Mouse (Mus musculus): ENCODE results near the gene Myh14.
"Not testable (repeated sequence)": the region's sequence is repeated elsewhere in the genome, so short reads cannot be mapped to it uniquely, and the experiment has no call there.

Gene Myh14

GRCm38 (mm10) chr7:44670803-44671202 lies at the start of gene Myh14:
Gene Myh14 (minus strand): TSS chr7:44670843.
- DNase-seq (ENCODE audit: low spot score), result no peak

DNA sequence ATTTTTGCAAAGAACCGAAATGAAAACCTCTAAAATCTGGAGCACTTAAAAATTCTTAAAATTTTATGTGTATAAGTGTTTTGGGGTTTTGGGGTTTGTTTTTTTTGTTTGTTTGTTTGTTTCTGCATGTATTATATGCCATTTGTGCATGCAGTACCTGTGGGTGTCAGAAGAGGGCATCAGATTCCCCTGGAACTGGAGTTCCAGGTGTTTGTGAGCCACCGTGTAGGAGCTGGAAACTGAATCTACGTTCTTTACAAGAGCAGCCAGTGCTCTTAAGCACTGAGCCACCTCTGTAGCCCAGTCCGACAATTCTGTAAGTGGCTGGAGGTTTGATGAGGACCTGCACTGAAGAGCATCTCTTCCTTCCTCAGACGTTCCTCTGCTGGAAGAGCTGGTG lies 39.2 kb upstream of the Myh14 start:
- DNase-seq (ENCODE audit: low spot score), result no peak

DNA sequence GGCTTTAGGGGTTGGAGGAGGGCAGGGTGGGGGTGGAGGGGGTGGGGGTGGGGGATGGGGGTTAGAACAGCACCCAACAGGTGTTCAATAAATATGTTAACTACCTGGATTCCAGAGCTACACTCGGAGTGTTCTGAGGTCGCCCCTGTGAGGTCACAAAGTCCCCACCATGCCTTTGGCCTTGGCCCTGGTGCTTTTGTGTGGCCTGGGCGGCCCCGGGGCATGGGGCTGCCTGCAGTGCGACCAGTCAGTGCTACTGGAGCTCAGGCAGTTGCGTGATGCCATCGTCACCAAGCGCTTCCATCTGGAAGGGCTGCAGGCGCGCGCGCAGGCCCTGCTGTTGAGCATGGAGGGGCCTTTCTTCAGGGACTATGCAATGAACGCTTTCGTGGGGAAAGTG lies 37.9 kb upstream of the Myh14 start, which contains the start of gene Izumo2:
Izumo2 (plus strand) TSS at position 169 of the 400 bp plus-strand sequence.
- DNase-seq (ENCODE audit: low spot score), result no peak

DNA sequence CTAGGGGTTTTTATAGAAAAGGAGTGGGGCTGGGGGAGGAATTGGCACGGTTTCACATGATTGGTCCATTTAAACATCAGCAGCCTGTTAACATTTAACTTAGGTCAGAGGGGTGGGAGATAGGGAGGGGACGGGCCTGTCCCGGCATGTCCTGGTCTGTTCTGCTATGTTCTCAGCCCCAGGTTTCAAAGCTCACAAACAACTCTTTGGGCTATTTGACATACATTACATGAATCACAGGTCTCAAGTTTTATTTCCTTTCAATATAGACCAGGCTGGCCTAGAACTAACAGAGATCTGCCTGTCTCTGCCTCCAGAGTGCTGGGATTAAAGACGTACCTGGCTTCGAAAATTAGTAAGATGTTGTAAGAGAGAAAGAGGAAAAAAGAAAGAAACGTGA lies 37.5 kb upstream of the Myh14 start:
- DNase-seq (ENCODE audit: low spot score), result not testable (repeated sequence)

DNA sequence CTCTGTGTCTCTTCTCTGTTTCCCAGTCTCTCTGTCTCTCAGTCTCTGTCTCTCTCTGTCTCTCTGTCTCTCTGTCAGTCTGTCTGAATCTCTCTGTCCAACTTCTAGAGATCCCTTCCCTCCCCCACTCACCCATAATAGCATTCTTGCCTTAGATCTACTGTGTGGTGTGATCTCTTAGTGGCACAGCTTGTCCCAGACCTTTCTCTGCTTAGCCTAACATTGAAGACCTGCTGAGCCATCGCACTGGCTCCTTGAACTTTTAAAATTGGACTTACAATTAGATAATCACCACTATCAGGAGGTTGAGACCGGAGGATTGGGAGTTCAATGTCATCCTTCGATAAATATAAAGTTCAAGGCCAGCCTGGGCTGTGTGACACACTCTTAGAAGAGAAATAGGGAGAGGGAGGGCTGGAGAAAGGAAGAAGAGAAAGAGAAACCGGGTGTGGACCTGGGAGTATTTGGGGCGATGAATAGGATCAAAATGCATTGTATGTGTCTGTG lies 36.6 kb upstream of the Myh14 start:
- no peak for DNase-seq (ENCODE audit: low spot score)

DNA sequence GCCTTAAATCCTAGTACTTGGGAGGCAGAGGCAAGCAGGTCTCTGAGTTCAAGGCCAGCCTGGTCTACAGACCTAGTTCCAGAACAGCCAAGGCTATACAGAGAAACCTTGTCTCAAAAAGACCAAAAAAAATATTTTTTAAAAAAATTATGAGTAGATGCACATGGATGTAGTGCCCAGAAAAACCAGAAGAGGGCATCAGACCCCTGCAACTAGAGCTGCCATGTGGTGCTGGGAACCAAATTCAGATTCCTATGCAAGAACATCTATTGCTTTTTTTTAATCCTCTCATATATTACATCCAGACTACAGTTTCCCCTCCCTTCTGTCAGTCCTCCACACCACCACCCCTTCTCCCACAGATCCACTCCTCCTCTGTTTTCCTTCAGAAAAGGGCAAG lies 35.7 kb upstream of the Myh14 start:
- DNase-seq (ENCODE audit: low spot score), result no peak

GRCm38 (mm10) chr7:44705086-44705485 lies 34.4 kb upstream of the Myh14 start:
- no peak for DNase-seq (ENCODE audit: low spot score)

- DNase-seq (ENCODE audit: low spot score), result no peak
These were observed 33.7 kb upstream of the Myh14 start for GRCm38 (mm10) chr7:44704363-44704762.

GRCm38 (mm10) chr7:44702985-44703384 lies 32.3 kb upstream of the Myh14 start:
- no peak for DNase-seq (ENCODE audit: low spot score)

- DNase-seq (ENCODE audit: low spot score), result peak; percentile 39
These were observed 31.3 kb upstream of the Myh14 start for GRCm38 (mm10) chr7:44701921-44702320.

DNA sequence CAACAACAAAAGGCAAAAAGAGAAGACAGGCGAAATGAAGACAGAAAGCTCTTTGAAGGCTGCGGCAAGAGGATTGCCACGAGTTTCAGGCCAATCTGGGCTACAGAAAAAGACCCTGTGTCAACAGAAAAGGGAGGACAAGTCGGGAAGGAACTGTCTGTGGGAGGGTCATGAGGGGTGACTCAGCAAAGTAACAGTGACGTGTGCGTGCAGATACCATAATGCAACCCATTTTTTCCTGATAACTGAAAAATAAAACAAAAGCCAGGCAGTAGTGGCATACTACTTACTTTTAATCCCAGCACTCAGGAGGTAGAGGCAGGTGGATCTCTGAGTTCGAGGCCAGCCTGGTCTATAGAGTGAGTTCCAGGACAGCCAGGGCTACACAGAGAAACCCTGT lies 27.3 kb upstream of the Myh14 start:
- no peak for DNase-seq (ENCODE audit: low spot score)

GRCm38 (mm10) chr7:44697191-44697710 lies 26.6 kb upstream of the Myh14 start:
- peak; percentile 46 for DNase-seq (ENCODE audit: low spot score)

DNA sequence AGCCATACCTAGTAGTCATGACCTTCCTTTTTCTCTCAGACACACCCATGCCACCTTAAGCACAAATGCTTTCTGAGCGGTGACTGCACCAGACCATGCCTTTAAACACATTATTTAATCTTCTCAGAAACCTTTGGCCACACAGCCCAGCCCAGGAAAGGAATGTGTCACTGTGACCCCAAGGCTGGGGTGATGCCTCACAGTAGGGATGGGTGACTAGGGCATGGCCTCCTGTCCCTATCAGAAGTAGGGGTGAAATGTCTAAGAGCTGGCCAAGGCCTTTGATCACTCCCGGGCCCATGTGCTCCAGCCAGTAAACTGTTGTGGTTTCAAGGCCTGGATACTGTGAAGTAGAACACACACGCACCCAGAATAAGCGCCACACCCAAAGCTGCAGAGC lies 24.6 kb upstream of the Myh14 start:
- DNase-seq (ENCODE audit: low spot score), result no peak

DNA sequence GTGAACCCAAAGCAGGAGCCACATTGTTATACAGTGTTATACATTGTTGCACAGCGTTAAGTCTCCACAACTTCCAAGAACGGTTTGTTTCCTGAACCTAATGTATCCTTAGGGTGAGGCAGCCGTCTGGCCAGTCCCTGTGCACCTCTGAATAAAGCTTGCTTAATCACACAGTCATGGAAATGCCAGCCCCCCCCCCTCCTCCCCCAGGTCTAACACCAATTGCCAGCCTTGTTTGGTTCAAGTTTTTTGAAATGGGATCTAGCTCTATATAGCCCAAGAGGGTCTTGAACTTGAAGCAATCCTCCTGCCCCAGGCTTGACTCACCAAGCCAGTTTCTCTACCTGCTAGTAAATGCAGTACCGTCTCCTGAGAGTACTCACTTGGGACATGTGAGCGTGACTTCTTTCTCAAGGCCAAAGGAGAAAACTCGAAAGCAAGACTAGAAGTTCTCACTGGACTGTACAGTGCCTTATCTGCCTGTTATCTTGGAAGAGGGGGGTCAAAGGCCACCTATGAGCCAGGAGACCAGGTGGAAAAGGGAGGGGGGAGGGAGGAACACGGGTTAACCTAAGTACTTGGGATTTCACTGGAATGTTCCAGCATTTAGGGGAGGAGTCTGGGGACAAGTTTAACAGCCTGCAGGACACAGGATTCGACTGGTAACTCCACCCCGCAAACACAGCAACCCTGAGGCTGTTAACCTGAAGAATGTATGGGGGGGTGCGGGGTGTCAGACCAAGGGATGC lies 23.0 kb upstream of the Myh14 start:
- DNase-seq (ENCODE audit: low spot score), result no peak

DNA sequence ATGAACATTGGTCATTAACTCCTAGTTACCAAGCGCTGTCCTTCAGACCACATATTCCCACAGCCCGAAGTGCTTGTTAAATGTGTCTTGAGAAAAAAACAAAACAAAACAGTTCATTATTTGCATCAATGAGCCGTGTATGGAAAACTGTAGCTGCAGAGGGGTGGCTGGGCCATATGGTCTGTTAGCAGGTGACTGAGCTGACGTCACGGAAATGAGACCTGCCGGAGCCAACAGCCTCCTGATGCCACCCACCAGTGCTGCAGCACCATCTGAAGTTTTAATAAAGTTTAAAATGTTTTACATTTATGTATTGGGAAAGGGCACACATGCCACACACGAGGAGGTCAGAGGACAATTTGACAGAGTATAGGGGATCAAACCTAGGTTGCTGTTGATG lies 18.7 kb upstream of the Myh14 start:
- DNase-seq (ENCODE audit: low spot score), result no peak

- DNase-seq (ENCODE audit: low spot score), result no peak
These were observed 18.2 kb upstream of the Myh14 start for GRCm38 (mm10) chr7:44688890-44689289.

GRCm38 (mm10) chr7:44685531-44686402 lies 15.1 kb upstream of the Myh14 start:
- no peak for DNase-seq (ENCODE audit: low spot score)

DNA sequence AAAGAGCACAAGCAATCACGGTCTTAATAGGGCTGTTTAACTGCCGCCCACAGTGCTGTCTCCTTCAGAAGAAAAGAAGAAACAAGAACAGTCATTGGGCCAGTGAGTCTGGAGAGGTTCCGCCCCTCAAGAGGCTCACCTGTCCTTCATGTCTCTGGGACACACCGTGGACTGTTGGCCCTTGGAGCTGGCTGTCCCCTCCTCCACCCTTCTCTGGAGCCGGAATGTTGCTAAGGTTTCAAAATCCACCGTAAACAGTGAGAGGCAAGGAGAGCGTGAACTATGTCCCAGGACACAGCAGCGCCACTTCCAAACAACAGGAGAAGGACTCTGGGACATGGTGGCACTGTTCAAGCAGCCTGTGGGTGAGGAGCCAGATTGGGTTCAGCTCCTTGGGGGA lies 13.0 kb upstream of the Myh14 start:
- peak; percentile 46 for DNase-seq (ENCODE audit: low spot score)

DNA sequence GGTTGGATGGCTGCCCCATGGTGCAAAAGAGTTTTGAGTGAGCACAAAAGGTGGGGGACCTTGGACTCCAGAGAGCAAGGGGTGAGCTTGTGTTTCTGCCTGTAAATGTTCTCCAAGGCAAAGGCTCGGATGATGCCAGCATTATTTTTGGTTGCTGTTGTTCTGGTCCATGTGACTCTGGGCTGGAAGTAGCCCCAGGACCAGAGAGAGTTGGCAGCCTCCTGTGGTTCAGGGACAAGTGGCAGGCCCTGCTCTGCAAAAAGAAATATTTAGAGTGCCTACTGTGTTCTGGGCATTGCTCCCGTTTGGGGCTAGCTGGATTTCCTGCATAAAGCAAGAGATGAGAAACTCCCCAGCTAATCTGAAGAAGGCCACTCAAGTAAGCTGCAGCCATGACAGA lies 6.0 kb upstream of the Myh14 start:
- peak; percentile 64 for DNase-seq (ENCODE audit: low spot score)

- no peak for DNase-seq (ENCODE audit: low spot score)
These were observed 5.5 kb upstream of the Myh14 start for GRCm38 (mm10) chr7:44676126-44676525.

GRCm38 (mm10) chr7:44675171-44675570 lies 4.5 kb upstream of the Myh14 start:
- DNase-seq (ENCODE audit: low spot score), result no peak

DNA sequence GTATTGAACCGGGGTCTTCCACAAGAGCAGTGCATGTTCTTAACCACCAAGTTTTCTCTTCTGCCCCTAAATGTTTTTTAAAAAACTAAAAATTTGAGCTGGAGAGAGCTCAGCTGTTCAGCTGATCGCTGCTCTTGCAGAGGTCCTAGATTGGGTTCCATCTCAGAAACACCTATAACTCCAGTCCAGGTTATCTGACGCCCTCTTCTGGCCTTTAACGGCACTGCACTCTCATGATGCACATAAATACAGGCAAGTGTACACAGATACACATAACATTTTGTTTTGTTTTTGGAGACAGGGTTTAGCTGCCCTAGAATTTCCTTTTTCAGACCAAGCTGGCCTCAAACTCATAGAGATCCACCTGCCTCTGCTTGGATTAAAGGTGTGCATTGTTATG lies 3.9 kb upstream of the Myh14 start:
- no peak for DNase-seq (ENCODE audit: low spot score)

GRCm38 (mm10) chr7:44672193-44672592 lies 1.6 kb upstream of the Myh14 start:
- peak; percentile 9 for DNase-seq (ENCODE audit: low spot score)

All from adipocyte (in vitro differentiated cells).